Mouse (Mus musculus): ENCODE measurements at regions not wholly inside any gene's neighbourhood (a gene's known extent, or its start where the extent isn't known, plus 50 kb on each side); places are given as distances from the start of the nearest gene placed in this dataset.

- Histone ChIP-seq H3K9me3 (ENCODE audit: low read length) (no peaks in the 10 kb centered on the region), H3K27me3 (replicated peaks; ENCODE audit: insufficient read depth, low read length) (no peaks in the 10 kb centered on the region), H3K4me3 (ENCODE audit: low read depth, low read length) (no peak overlapping the region), H3K4me2 (replicated peaks; ENCODE audit: low read depth, low read length) (no peak overlapping the region), H3K9ac (replicated peaks; ENCODE audit: low read depth) (no peak overlapping the region), H3K36me3 (ENCODE audit: insufficient read depth, low read length) (no peaks in the 10 kb centered on the region), H3K27ac (ENCODE audit: low read length) (no peak overlapping the region), H3K4me1 (ENCODE audit: insufficient read depth, low read depth, low read length) (no peaks in the 10 kb centered on the region)
- ATAC-seq: peak; percentile 58; the same call in 1 of the 2 replicates
- WGBS: 60% methylated on average over 4 of the region's 4 CpGs
- TF ChIP-seq CTCF (IDR thresholded peaks at IDR 0.05) (no peak), EP300 (IDR thresholded peaks at IDR 0.05) (0 out of 2 replicates have a peak, but pooled peaks have one; percentile 24)
- peak; percentile 34 for DNase-seq (ENCODE audit: low spot score)
Measured at GRCm38 (mm10) chr7:129068137-129068536, 188.7 kb upstream of the Plpp4 start.

- Histone ChIP-seq H3K9ac (replicated peaks; ENCODE audit: low read depth) (no peak overlapping the region), H3K27me3 (replicated peaks; ENCODE audit: insufficient read depth, low read length) (no peaks in the 10 kb centered on the region), H3K36me3 (ENCODE audit: insufficient read depth, low read length) (no peaks in the 10 kb centered on the region), H3K4me2 (replicated peaks; ENCODE audit: low read depth, low read length) (no peak overlapping the region), H3K4me3 (ENCODE audit: low read depth, low read length) (no peak overlapping the region), H3K9me3 (ENCODE audit: low read length) (no peaks in the 10 kb centered on the region), H3K27ac (ENCODE audit: low read length) (no peak overlapping the region), H3K4me1 (ENCODE audit: insufficient read depth, low read depth, low read length) (no peaks in the 10 kb centered on the region)
- whole genome bisulfite sequencing: 65% methylated on average over 6 of the region's 6 CpGs
- no peak for DNase-seq (ENCODE audit: low spot score)
- ATAC-seq: no peak
- TF ChIP-seq CTCF (IDR thresholded peaks at IDR 0.05) (no peak), EP300 (IDR thresholded peaks at IDR 0.05) (no peak)
Measured at GRCm38 (mm10) chr7:129079786-129080185, 177.0 kb upstream of the Plpp4 start.

GRCm38 (mm10) chr7:129091441-129091840 is 165.4 kb upstream of the Plpp4 start:
- H3K4me1 ChIP-seq (ENCODE audit: insufficient read depth, low read depth, low read length): no peaks in the 10 kb centered on the region
- WGBS: 43% methylated on average over 4 of the region's 4 CpGs
- no peak overlapping the region for H3K27ac ChIP-seq (ENCODE audit: low read length)
- no peaks in the 10 kb centered on the region for H3K27me3 ChIP-seq (replicated peaks; ENCODE audit: insufficient read depth, low read length)
- H3K4me2 ChIP-seq (replicated peaks; ENCODE audit: low read depth, low read length): no peak overlapping the region
- TF ChIP-seq CTCF (IDR thresholded peaks at IDR 0.05): no peak
- TF ChIP-seq EP300 (IDR thresholded peaks at IDR 0.05): no peak
- ATAC-seq (no peak), DNase-seq (ENCODE audit: low spot score) (no peak)
- no peak overlapping the region for H3K9ac ChIP-seq (replicated peaks; ENCODE audit: low read depth)
- H3K36me3 ChIP-seq (ENCODE audit: insufficient read depth, low read length): no peaks in the 10 kb centered on the region
- H3K4me3 ChIP-seq (ENCODE audit: low read depth, low read length): no peak overlapping the region
- H3K9me3 ChIP-seq (ENCODE audit: low read length): no peaks in the 10 kb centered on the region

- no peak for DNase-seq (ENCODE audit: low spot score)
- H3K9ac ChIP-seq (replicated peaks; ENCODE audit: low read depth): no peak overlapping the region
- WGBS: 25% methylated on average over 3 of the region's 3 CpGs
- no peaks in the 10 kb centered on the region for H3K36me3 ChIP-seq (ENCODE audit: insufficient read depth, low read length)
- H3K4me1 ChIP-seq (ENCODE audit: insufficient read depth, low read depth, low read length): no peaks in the 10 kb centered on the region
- no peak overlapping the region for H3K4me2 ChIP-seq (replicated peaks; ENCODE audit: low read depth, low read length)
- no peak for TF ChIP-seq CTCF (IDR thresholded peaks at IDR 0.05)
- no peak for TF ChIP-seq EP300 (IDR thresholded peaks at IDR 0.05)
- H3K4me3 ChIP-seq (ENCODE audit: low read depth, low read length): no peak overlapping the region
- no peaks in the 10 kb centered on the region for H3K9me3 ChIP-seq (ENCODE audit: low read length)
- H3K27ac ChIP-seq (ENCODE audit: low read length): no peak overlapping the region
- H3K27me3 ChIP-seq (replicated peaks; ENCODE audit: insufficient read depth, low read length): no peaks in the 10 kb centered on the region
- no peak for ATAC-seq
Measured at GRCm38 (mm10) chr7:129096374-129097069, 160.3 kb upstream of the Plpp4 start.

DNA sequence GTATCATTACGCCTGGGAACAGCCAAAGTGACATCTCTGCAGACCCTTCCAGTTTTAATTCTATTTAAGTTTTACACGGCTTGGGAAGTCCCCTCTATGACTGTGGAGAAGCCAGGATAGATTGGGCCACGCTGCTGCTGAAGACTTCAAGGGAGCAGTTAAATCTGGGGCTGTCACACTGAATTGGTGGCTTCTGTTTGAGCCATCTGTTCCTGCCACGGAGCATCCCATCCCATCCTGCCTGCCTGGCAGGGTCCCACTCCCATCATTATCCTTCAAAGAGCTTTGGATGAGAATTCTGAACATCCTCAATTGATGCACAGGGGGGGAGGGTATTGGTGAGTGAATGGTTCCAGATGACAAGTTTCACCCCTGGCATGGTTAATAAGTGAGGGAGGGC is 154.4 kb upstream of the Plpp4 start:
- no peak for TF ChIP-seq CTCF (IDR thresholded peaks at IDR 0.05)
- no peak for TF ChIP-seq EP300 (IDR thresholded peaks at IDR 0.05)
- Histone ChIP-seq H3K9me3 (ENCODE audit: low read length) (no peaks in the 10 kb centered on the region), H3K4me3 (ENCODE audit: low read depth, low read length) (no peak overlapping the region), H3K4me1 (ENCODE audit: insufficient read depth, low read depth, low read length) (no peaks in the 10 kb centered on the region), H3K27ac (ENCODE audit: low read length) (no peak overlapping the region), H3K27me3 (replicated peaks; ENCODE audit: insufficient read depth, low read length) (no peaks in the 10 kb centered on the region), H3K9ac (replicated peaks; ENCODE audit: low read depth) (no peak overlapping the region), H3K36me3 (ENCODE audit: insufficient read depth, low read length) (no peaks in the 10 kb centered on the region), H3K4me2 (replicated peaks; ENCODE audit: low read depth, low read length) (no peak overlapping the region)
- WGBS: 67% methylated on average over 4 of the region's 4 CpGs
- ATAC-seq (no peak), DNase-seq (ENCODE audit: low spot score) (no peak)

GRCm38 (mm10) chr7:129134176-129134575 is 122.7 kb upstream of the Plpp4 start:
- no peak for DNase-seq (ENCODE audit: low spot score)
- H3K4me1 ChIP-seq (ENCODE audit: insufficient read depth, low read depth, low read length): no peaks in the 10 kb centered on the region
- H3K27me3 ChIP-seq (replicated peaks; ENCODE audit: insufficient read depth, low read length): no peaks in the 10 kb centered on the region
- H3K4me2 ChIP-seq (replicated peaks; ENCODE audit: low read depth, low read length): no peak overlapping the region
- H3K9me3 ChIP-seq (ENCODE audit: low read length): no peaks in the 10 kb centered on the region
- no peak for TF ChIP-seq CTCF (IDR thresholded peaks at IDR 0.05)
- no peak for TF ChIP-seq EP300 (IDR thresholded peaks at IDR 0.05)
- H3K27ac ChIP-seq (ENCODE audit: low read length): no peak overlapping the region
- H3K4me3 ChIP-seq (ENCODE audit: low read depth, low read length): no peak overlapping the region
- H3K36me3 ChIP-seq (ENCODE audit: insufficient read depth, low read length): no peaks in the 10 kb centered on the region
- no peak for ATAC-seq
- no peak overlapping the region for H3K9ac ChIP-seq (replicated peaks; ENCODE audit: low read depth)

All from lung, postnatal 0 days (tissue).